Mouse (Mus musculus): Measurements from ENCODE around the gene Dmrt3.

- no peak for TF ChIP-seq CTCF (IDR thresholded peaks at IDR 0.05; ENCODE audit: low read depth)
- TF ChIP-seq EP300 (optimal IDR thresholded peaks at IDR 0.05), result no peak
Measured at GRCm38 (mm10) chr19:25598626-25599025, 11.5 kb upstream of the Dmrt3 start.

All from stomach, postnatal 0 days (tissue).